Mouse (Mus musculus) CH12.LX (cell line): ENCODE data around the gene Tespa1. TPM values are rescaled to one million over a fixed set of nuclear protein-coding genes. Genes with fewer than 3 reads are reported as not detected.
"Not testable (repeated sequence)": the region's sequence is repeated elsewhere in the genome, so short reads cannot be mapped to it uniquely, and the experiment has no call there.

ENCODE experiments used
- DNase-seq: peaks from one replicate; pipeline ENCODE4 v3.0.0-alpha.2; 2013; ENCODE audit errors: extremely low read depth
- H3K27ac ChIP-seq: 2 replicates; pipeline ENCODE4 v1.5.1; 2012; ENCODE audit warnings: low read depth, mild to moderate bottlenecking, control low read depth, moderate library complexity; ENCODE audit not compliant: insufficient read depth
- H3K27me3 ChIP-seq: replicated peaks from 2 replicates; pipeline ENCODE3; 2012; ENCODE audit warnings: inconsistent platforms
- H3K36me3 ChIP-seq, 2 experiments: replicated peaks in 1 of 2; 2 replicates each; pipeline versions ENCODE3 to v1.6.1; 2012; ENCODE audit warnings: inconsistent platforms in 1 of 2, low read length in 1 of 2, mild to moderate bottlenecking in 1 of 2, mixed read lengths in 1 of 2, moderate library complexity in 1 of 2; ENCODE audit not compliant: control insufficient read depth in 1 of 2, insufficient read depth in 1 of 2
- H3K4me1 ChIP-seq, 2 experiments: 2 replicates each; pipeline ENCODE4 v1.6.1; 2012; ENCODE audit warnings: inconsistent platforms in 1 of 2, moderate library complexity in 1 of 2; ENCODE audit not compliant: insufficient read depth in 2 of 2, control insufficient read depth in 1 of 2
- H3K4me2 ChIP-seq: 2 replicates; pipeline ENCODE4 v1.6.1; 2012; ENCODE audit warnings: low read depth, mild to moderate bottlenecking, control low read depth; ENCODE audit not compliant: poor library complexity, insufficient read depth, severe bottlenecking
- H3K4me3 ChIP-seq, 3 experiments: fragments of 150-350 bp in 1 of 3; sonication (generic) in 1 of 3; replicated peaks in 1 of 3; 2 replicates each; pipeline versions ENCODE3 to v1.5.1; 2011 to 2012; ENCODE audit warnings: low read depth in 2 of 3, low read length in 2 of 3, mild to moderate bottlenecking in 2 of 3, moderate library complexity in 2 of 3, control low read depth in 1 of 3, improper control_type of control experiment in 1 of 3, inconsistent platforms in 1 of 3, mixed read lengths in 1 of 3; ENCODE audit not compliant: poor library complexity in 1 of 3
- H3K79me2 ChIP-seq: replicated peaks from 2 replicates; pipeline ENCODE4 v1.6.1; 2012; ENCODE audit warnings: mild to moderate bottlenecking, moderate library complexity; ENCODE audit not compliant: control insufficient read depth, poor library complexity, insufficient read depth, severe bottlenecking; ENCODE audit errors: extremely low read depth
- H3K9ac ChIP-seq: 2 replicates; pipeline ENCODE4 v1.6.1; 2012; ENCODE audit warnings: low read depth, mild to moderate bottlenecking, control low read depth, moderate library complexity; ENCODE audit not compliant: insufficient read depth
- H3K9me3 ChIP-seq: replicated peaks from 2 replicates; pipeline ENCODE3; 2012; ENCODE audit warnings: low read length, inconsistent platforms, mixed read lengths
- CHD1 ChIP-seq: IDR thresholded peaks from 2 replicates; pipeline ENCODE4 v1.6.1; 2012; ENCODE audit warnings: low read depth, low read length, improper control_type of control experiment, inconsistent platforms
- ELF1 ChIP-seq: IDR thresholded peaks from 2 replicates; pipeline ENCODE4 v1.6.1; 2014; ENCODE audit warnings: low read depth, mild to moderate bottlenecking, inconsistent platforms, low read length, improper control_type of control experiment
- ETS1 ChIP-seq: conservative IDR thresholded peaks from 2 replicates; pipeline ENCODE4 v1.6.1; 2012; ENCODE audit warnings: low read depth, mild to moderate bottlenecking, inconsistent platforms, low read length, improper control_type of control experiment, moderate library complexity
- GABPA ChIP-seq: IDR thresholded peaks from 2 replicates; pipeline ENCODE4 v1.6.1; 2012; ENCODE audit warnings: low read depth, low read length, improper control_type of control experiment, inconsistent platforms; ENCODE audit not compliant: insufficient replicate concordance
- JUN ChIP-seq: IDR thresholded peaks from 2 replicates; pipeline ENCODE4 v1.6.1; 2011; ENCODE audit warnings: low read depth, mild to moderate bottlenecking, low read length, improper control_type of control experiment, moderate library complexity; ENCODE audit not compliant: insufficient read depth
- JUND ChIP-seq: conservative IDR thresholded peaks from 2 replicates; pipeline ENCODE4 v1.6.1; 2011; ENCODE audit warnings: low read depth, low read length, improper control_type of control experiment
- KAT2A ChIP-seq: IDR thresholded peaks from 2 replicates; pipeline ENCODE4 v1.6.1; 2012; ENCODE audit warnings: low read length, improper control_type of control experiment, inconsistent platforms; ENCODE audit not compliant: insufficient replicate concordance
- MAX ChIP-seq: IDR thresholded peaks from 2 replicates; pipeline ENCODE4 v1.6.1; 2011; ENCODE audit warnings: low read length, improper control_type of control experiment
- NRF1 ChIP-seq: IDR thresholded peaks from 2 replicates; pipeline ENCODE4 v1.6.1; 2014; ENCODE audit warnings: low read depth, mild to moderate bottlenecking, inconsistent platforms, low read length, improper control_type of control experiment, moderate library complexity
- POLR2A ChIP-seq: IDR thresholded peaks from 2 replicates; pipeline ENCODE4 v1.6.1; 2011; ENCODE audit warnings: low read depth, mild to moderate bottlenecking, improper control_type of control experiment, low read length
- SIN3A ChIP-seq: IDR thresholded peaks from 2 replicates; pipeline ENCODE4 v1.6.1; 2012; ENCODE audit warnings: low read length, improper control_type of control experiment, inconsistent platforms
- SMC3 ChIP-seq: IDR thresholded peaks from 2 replicates; pipeline ENCODE4 v1.6.1; 2011; ENCODE audit warnings: low read depth, low read length, improper control_type of control experiment
- UBTF ChIP-seq: IDR thresholded peaks from 2 replicates; pipeline ENCODE4 v1.6.1; 2012; ENCODE audit warnings: low read depth, mild to moderate bottlenecking, inconsistent platforms, low read length, improper control_type of control experiment, moderate library complexity
- USF1 ChIP-seq: IDR thresholded peaks from 2 replicates; pipeline ENCODE4 v1.6.1; 2014; ENCODE audit warnings: low read depth, mild to moderate bottlenecking, inconsistent platforms, low read length, improper control_type of control experiment
- USF2 ChIP-seq: conservative IDR thresholded peaks from 2 replicates; pipeline ENCODE4 v1.6.1; 2011; ENCODE audit warnings: low read depth, low read length, improper control_type of control experiment
- dilution Hi-C: fragments of 300-500 bp; cut with MboI; formaldehyde crosslinking; loops from 2 replicates; pipeline ENCODE4 v1.14.3; 2020; ENCODE audit warnings: low sequenced_read_pairs; ENCODE audit not compliant: extremely low pct_unique_long_range_greater_than_20kb, extremely low pct_ligation_motif_present
- in situ Hi-C: fragments of 300-500 bp; cut with MboI; formaldehyde crosslinking; loops from 3 replicates; pipeline ENCODE4 v1.14.3; 2019; ENCODE audit warnings: low sequenced_read_pairs, low pct_ligation_motif_present, low pct_unique_long_range_greater_than_20kb, mixed read lengths
- polyA plus RNA-seq: library from polyadenylated mRNA; unstranded; fragments of >175 nt; gene quantifications from 2 replicates; pipeline ENCODE4 v1.2.1, GENCODE M21; 2012; ENCODE audit warnings: low read depth; ENCODE audit not compliant: insufficient read length
- total RNA-seq, 2 experiments: library from RNA; depleted of rRNA; stranded (reverse); fragments of 300-350 nt in 1 of 2; fragments of >200 nt in 1 of 2; gene quantifications; 2 replicates each; pipeline ENCODE4 v1.2.3; 2012 to 2014

Tespa1 gene
- total and polyA plus RNA-seq, 3 experiments: 26.0 to 55.1 (median 48.5) TPM

DNA sequence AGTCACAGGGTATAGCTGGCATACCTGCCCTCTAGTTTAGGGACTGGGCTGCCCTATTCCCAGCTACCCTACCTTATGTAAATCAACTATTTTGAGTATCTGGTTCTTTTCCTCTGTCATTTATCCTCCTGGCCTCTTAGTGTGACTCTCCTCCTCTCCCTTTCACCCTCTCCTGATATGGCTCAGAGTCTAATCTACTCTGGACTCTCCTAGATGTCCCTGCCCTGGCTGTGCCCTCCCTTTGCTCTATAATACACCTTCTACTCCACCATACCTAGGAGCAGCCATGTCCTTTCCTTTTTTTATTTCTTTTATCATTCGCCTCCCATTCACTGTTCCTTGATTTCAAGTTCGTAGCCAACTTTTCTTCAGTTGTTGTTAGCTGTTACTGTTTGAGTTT is 52.5 kb downstream of the Tespa1 start:
- H3K9me3 ChIP-seq: peaks cover 2% of the 10 kb centered on the region

GRCm38 (mm10) chr10:130394232-130394631 is 71.6 kb downstream of the Tespa1 start, which contains the start of gene Vmn2r84:
TSS of gene Vmn2r84 (minus strand) at chr10:130394332.
- no peak within 1 kb of the TSS for H3K4me2 ChIP-seq
- H3K9ac ChIP-seq: no peak within 1 kb of the TSS
- H3K36me3 ChIP-seq: no peaks in the 10 kb centered on the region
- H3K27ac ChIP-seq: no peak within 1 kb of the TSS
- TF ChIP-seq KAT2A: no peak
- TF ChIP-seq ELF1: no peak
- no peak for TF ChIP-seq SIN3A
- TF ChIP-seq USF2: no peak
- no peak within 1 kb of the TSS for H3K4me3 ChIP-seq
- dilution Hi-C loops: no loop called here
- H3K9me3 ChIP-seq: no peaks in the 10 kb centered on the region
- DNase-seq: no peak
- no peaks in the 10 kb centered on the region for H3K4me1 ChIP-seq
- in situ Hi-C loops: no loop called here
- no peaks in the 10 kb centered on the region for H3K27me3 ChIP-seq
- H3K79me2 ChIP-seq: no peaks in the 10 kb centered on the region

More for the DNA sequence above, 52.5 kb downstream of the Tespa1 start:
- Histone ChIP-seq H3K4me3 (no peak overlapping the region), H3K4me1 (peaks cover 0 to 16% of the 10 kb centered on the region in 2 experiments; a peak in 2 of 4 replicates), H3K27me3 (no peaks in the 10 kb centered on the region)
- no peak for TF ChIP-seq ELF1
- no peak for TF ChIP-seq MAX
- TF ChIP-seq UBTF: no peak
- TF ChIP-seq ETS1: no peak
- TF ChIP-seq NRF1: no peak
- TF ChIP-seq SIN3A: no peak
- TF ChIP-seq POLR2A: no peak
- TF ChIP-seq JUN: no peak
- TF ChIP-seq JUND: no peak
- no peak for TF ChIP-seq SMC3
- TF ChIP-seq GABPA: no peak
- TF ChIP-seq USF1: no peak
- TF ChIP-seq CHD1: no peak
- TF ChIP-seq, all 38 proteins: peak for 0
- peaks cover 0 to 6% of the 10 kb centered on the region in 2 experiments for H3K36me3 ChIP-seq
- in situ Hi-C loops: no loop called here
- no peak overlapping the region for H3K4me2 ChIP-seq
- dilution Hi-C loops: no loop called here
- no peaks in the 10 kb centered on the region for H3K79me2 ChIP-seq
- H3K9ac ChIP-seq: no peak overlapping the region
- no peak for DNase-seq
- no peak overlapping the region for H3K27ac ChIP-seq

DNA sequence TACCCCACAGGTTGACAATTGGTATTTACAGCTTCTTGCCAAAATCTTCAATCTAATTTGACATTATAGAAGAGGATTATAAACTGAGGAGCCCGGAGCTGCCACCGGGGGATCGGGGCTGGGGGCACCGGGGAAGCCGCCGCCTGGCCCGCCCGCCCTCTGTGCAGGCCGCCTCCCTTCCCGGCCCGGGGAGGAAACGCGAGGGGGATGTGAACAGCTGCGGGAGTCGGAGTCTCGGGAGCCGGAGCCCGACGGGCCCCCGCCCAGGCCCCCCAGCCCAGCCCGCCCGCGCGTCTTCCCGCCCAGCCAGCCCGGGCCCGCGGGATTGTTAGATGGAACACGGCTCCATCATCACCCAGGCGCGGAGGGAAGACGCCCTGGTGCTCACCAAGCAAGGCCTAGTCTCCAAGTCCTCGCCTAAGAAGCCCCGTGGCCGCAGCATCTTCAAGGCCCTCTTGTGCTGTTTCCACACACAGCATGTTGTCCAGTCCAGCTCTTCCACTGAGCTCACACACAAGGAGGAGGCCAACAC is 89.6 kb downstream of the Tespa1 start:
- H3K36me3 ChIP-seq, H3K27me3 ChIP-seq, H3K9ac ChIP-seq, H3K27ac ChIP-seq, DNase-seq, H3K79me2 ChIP-seq, in situ Hi-C loops, H3K4me1 ChIP-seq, H3K4me3 ChIP-seq, dilution Hi-C loops, H3K9me3 ChIP-seq, H3K4me2 ChIP-seq: not testable (repeated sequence)

Other genes with a start within 250 kb of the Tespa1 start
- not detected in 2 replicates for gene Olfr823, start 207.5 kb upstream of the Tespa1 start, total RNA-seq (2012; rRNA removed)
- gene Olfr823, start 207.5 kb upstream of the Tespa1 start, total RNA-seq (2014; rRNA removed): not detected in 2 replicates
- gene Olfr823, start 207.5 kb upstream of the Tespa1 start, polyA plus RNA-seq: not detected in 2 replicates
- not detected in 2 replicates for gene Olfr824, start 192.9 kb upstream of the Tespa1 start, total RNA-seq (2012; rRNA removed)
- gene Olfr824, start 192.9 kb upstream of the Tespa1 start, total RNA-seq (2014; rRNA removed): not detected in 2 replicates
- not detected in 2 replicates for gene Olfr824, start 192.9 kb upstream of the Tespa1 start, polyA plus RNA-seq
- gene Olfr825, start 156.1 kb upstream of the Tespa1 start, total RNA-seq (2012; rRNA removed): not detected in 2 replicates
- gene Olfr825, start 156.1 kb upstream of the Tespa1 start, total RNA-seq (2014; rRNA removed): not detected in 2 replicates
- not detected in 2 replicates for gene Olfr825, start 156.1 kb upstream of the Tespa1 start, polyA plus RNA-seq
- not detected in 2 replicates for gene Olfr826, start 138.7 kb upstream of the Tespa1 start, total RNA-seq (2012; rRNA removed)
- not detected in 2 replicates for gene Olfr826, start 138.7 kb upstream of the Tespa1 start, total RNA-seq (2014; rRNA removed)
- not detected in 2 replicates for gene Olfr826, start 138.7 kb upstream of the Tespa1 start, polyA plus RNA-seq
- not detected in 2 replicates for gene Olfr827, start 108.5 kb upstream of the Tespa1 start, total RNA-seq (2012; rRNA removed)
- not detected in 2 replicates for gene Olfr827, start 108.5 kb upstream of the Tespa1 start, total RNA-seq (2014; rRNA removed)
- gene Olfr827, start 108.5 kb upstream of the Tespa1 start, polyA plus RNA-seq: not detected in 2 replicates
- gene Neurod4, start 42.6 kb upstream of the Tespa1 start, total RNA-seq (2012; rRNA removed): 0.13 and 0.17 TPM in 2 replicates
- 0.08 and 0.24 TPM in 2 replicates for gene Neurod4, start 42.6 kb upstream of the Tespa1 start, total RNA-seq (2014; rRNA removed)
- gene Neurod4, start 42.6 kb upstream of the Tespa1 start, polyA plus RNA-seq: 0.13 TPM in 1 of 2 replicates, not detected in the other
- gene Vmn2r84, start 71.5 kb downstream of the Tespa1 start, total RNA-seq (2012; rRNA removed): under 0.01 TPM in 1 of 2 replicates, not detected in the other
- not detected in 2 replicates for gene Vmn2r84, start 71.5 kb downstream of the Tespa1 start, total RNA-seq (2014; rRNA removed)
- gene Vmn2r84, start 71.5 kb downstream of the Tespa1 start, polyA plus RNA-seq: 0.26 TPM in 2 replicates
- not detected in 2 replicates for gene Vmn2r85, start 106.8 kb downstream of the Tespa1 start, total RNA-seq (2012; rRNA removed)
- gene Vmn2r85, start 106.8 kb downstream of the Tespa1 start, total RNA-seq (2014; rRNA removed): not detected in 2 replicates
- not detected in 2 replicates for gene Vmn2r85, start 106.8 kb downstream of the Tespa1 start, polyA plus RNA-seq
- not detected in 2 replicates for gene Vmn2r86, start 133.2 kb downstream of the Tespa1 start, total RNA-seq (2012; rRNA removed)
- not detected in 2 replicates for gene Vmn2r86, start 133.2 kb downstream of the Tespa1 start, total RNA-seq (2014; rRNA removed)
- not detected in 2 replicates for gene Vmn2r86, start 133.2 kb downstream of the Tespa1 start, polyA plus RNA-seq
- not detected in 2 replicates for gene Vmn2r87, start 174.5 kb downstream of the Tespa1 start, total RNA-seq (2012; rRNA removed)
- gene Vmn2r87, start 174.5 kb downstream of the Tespa1 start, total RNA-seq (2014; rRNA removed): not detected in 2 replicates
- gene Vmn2r87, start 174.5 kb downstream of the Tespa1 start, polyA plus RNA-seq: not detected in 2 replicates